Mouse (Mus musculus) gastrocnemius, postnatal 10 days (tissue): ENCODE results near the gene Timm23. TPM values are rescaled to one million over a fixed set of nuclear protein-coding genes. Genes with fewer than 3 reads are reported as not detected.

Experiments
- DNase-seq: peaks from one replicate; pipeline ENCODE4 v3.0.0; 2021; ENCODE audit warnings: mixed read lengths
- total RNA-seq, 2 experiments: library from RNA; stranded (reverse); gene quantifications; 2 replicates each; pipeline ENCODE4 v1.2.3; 2021

Timm23 gene
- total RNA-seq, 2 experiments from 2014 or later: 144 to 169 TPM

DNA sequence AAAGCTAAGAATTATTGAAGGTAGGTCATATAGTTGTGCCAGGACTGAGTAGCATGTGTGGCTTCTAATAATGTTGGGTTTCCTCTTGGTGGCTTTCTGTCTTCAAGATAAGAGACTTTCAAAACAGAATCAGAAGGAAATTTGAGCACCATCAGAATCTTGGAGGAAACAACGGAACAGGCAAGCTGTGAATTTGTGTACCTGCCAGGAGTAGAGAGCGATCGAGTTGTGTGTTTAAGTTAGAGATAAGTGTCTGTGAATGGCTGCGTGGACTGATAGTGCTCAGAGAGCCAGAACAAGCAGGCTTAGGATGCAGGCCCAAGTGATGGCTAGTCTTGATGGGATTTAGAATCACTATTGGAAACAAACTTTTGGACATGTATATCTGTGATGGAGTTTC is 69.9 kb downstream of the Timm23 start:
- no peak for DNase-seq

Other genes starting within 250 kb of the Timm23 start
- gene Galnt15, start 172.9 kb downstream of the Timm23 start, total RNA-seq: 10 to 100 TPM; 22.2 to 23.2 TPM
- gene Oxnad1, start 116.5 kb downstream of the Timm23 start, total RNA-seq: 10 to 100 TPM; 18.7 to 19.9 TPM
- 10 to 100 TPM; 68.3 to 74.9 TPM for gene Dph3, start 116.2 kb downstream of the Timm23 start, total RNA-seq
- not detected for gene Msmb, start 59.9 kb downstream of the Timm23 start, total RNA-seq
- gene Ncoa4, start 42.0 kb downstream of the Timm23 start, total RNA-seq: 10 to 100 TPM; 44.8 to 56.8 TPM
- gene Parg, start 51 bp upstream of the Timm23 start, total RNA-seq: 10 to 100 TPM; 20.4 to 23.6 TPM
- gene Ogdhl, start 120.1 kb upstream of the Timm23 start, total RNA-seq: 1 to 10 TPM; 1.7 to 2.3 TPM
- gene 1700024G13Rik, start 186.5 kb upstream of the Timm23 start, total RNA-seq: not detected